Mouse (Mus musculus) neural tube, embryonic 12.5 days (tissue): ENCODE results near the gene Epn2. TPM values are rescaled to one million over a fixed set of nuclear protein-coding genes. Genes with fewer than 3 reads are reported as not detected.
"Not testable (repeated sequence)": the region's sequence is repeated elsewhere in the genome, so short reads cannot be mapped to it uniquely, and the experiment has no call there.

Source experiments
- ATAC-seq: fragments of 200-750 bp; cut with Nextera tagmentation; 2 replicates; pipeline ENCODE4 v1.8.0; 2017; ENCODE audit warnings: low read depth, mild to moderate bottlenecking, moderate TSS enrichment, moderate library complexity; ENCODE audit not compliant: low FRiP score
- H3K27ac ChIP-seq: fragments of 300-500 bp; sonication (generic); 2 replicates; pipeline ENCODE4 v1.5.1; 2016
- H3K27me3 ChIP-seq: fragments of 300-500 bp; sonication (generic); replicated peaks from 2 replicates; pipeline ENCODE4 v1.6.1; 2016; ENCODE audit warnings: mild to moderate bottlenecking
- H3K36me3 ChIP-seq: fragments of 300-500 bp; sonication (generic); 2 replicates; pipeline ENCODE4 v1.6.1; 2016; ENCODE audit warnings: mild to moderate bottlenecking
- H3K4me1 ChIP-seq: fragments of 300-500 bp; sonication (generic); 2 replicates; pipeline ENCODE4 v1.6.1; 2016
- H3K4me2 ChIP-seq: fragments of 300-500 bp; sonication (generic); replicated peaks from 2 replicates; pipeline ENCODE4 v1.6.1; 2016; ENCODE audit warnings: mild to moderate bottlenecking
- H3K4me3 ChIP-seq: fragments of 300-500 bp; sonication (generic); 2 replicates; pipeline ENCODE4 v1.5.1; 2016
- H3K9ac ChIP-seq: fragments of 300-500 bp; sonication (generic); 2 replicates; pipeline ENCODE4 v1.6.1; 2016; ENCODE audit warnings: mild to moderate bottlenecking
- H3K9me3 ChIP-seq: fragments of 300-500 bp; sonication (generic); 2 replicates; pipeline ENCODE4 v1.6.1; 2016; ENCODE audit warnings: mild to moderate bottlenecking
- WGBS: fragments of 180-500 bp; shearing (Covaris S2); methylation state at CpG from one replicate; pipeline ENCODE4 v1.1.7; 2016; 5-methylcytosine and 5-hydroxymethylcytosine counted together
- polyA plus RNA-seq: library from polyadenylated mRNA; unstranded; fragments of >200 nt; fragmentation: Nextera tagmentation; extraction: Ambion mirVana; gene quantifications from 2 replicates; pipeline ENCODE4 v1.2.1, GENCODE M21; 2016

Epn2 gene
- polyA plus RNA-seq, 1 experiment from 2014 or later = 43.8 TPM

DNA sequence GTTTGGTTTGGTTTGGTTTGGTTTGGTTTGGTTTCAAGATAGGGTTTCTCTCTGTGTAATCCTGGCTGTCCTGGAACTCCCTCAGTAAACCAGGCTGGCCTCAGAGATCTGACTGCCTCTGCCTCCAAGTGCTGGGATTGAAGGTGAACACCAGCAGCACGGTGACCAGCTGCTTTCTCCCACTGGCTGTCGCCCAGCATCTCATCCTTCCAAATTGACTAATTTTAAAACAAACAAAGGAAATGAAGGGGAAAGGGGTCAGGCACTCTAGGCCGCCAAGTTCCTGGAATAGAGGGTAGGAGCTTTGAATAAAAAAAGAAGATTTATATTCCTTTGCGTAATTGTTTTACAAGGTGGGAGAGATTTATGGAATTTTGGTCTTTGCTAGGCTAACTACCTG, 5.9 kb upstream of the Epn2 start:
- H3K36me3 ChIP-seq = no peaks in the 10 kb centered on the region
- H3K4me3 ChIP-seq = no peak overlapping the region
- H3K27ac ChIP-seq = no peak overlapping the region
- WGBS = 72% methylated on average over 4 of the region's 4 CpGs
- H3K27me3 ChIP-seq = no peaks in the 10 kb centered on the region
- H3K4me1 ChIP-seq = no peaks in the 10 kb centered on the region
- no peak overlapping the region for H3K4me2 ChIP-seq
- peaks cover 1% of the 10 kb centered on the region; the same call in 1 of the 2 replicates for H3K9me3 ChIP-seq
- H3K9ac ChIP-seq = no peak overlapping the region
- ATAC-seq = no peak

DNA sequence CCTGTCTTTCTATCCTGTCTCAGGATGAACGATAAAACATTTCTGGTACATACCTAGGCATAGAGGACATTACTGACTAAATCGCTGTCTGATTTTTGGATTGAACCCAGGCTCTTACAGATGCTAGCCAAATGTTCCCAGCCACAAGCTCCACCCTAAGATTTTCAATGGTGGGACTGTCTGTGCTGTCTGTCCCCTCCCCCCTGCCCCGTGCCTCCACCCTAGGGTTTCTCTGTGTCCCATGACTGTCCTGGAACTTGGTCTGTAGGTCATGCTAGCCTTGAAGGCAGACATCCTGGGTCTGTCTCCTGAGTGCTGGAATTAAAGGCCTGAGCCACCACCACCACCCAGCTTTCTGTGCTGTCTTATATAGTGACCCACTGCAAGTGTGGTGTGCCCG, 5.3 kb upstream of the Epn2 start:
- WGBS = 83% methylated on average over 4 of the region's 4 CpGs
- Histone ChIP-seq H3K4me2 (no peak overlapping the region), H3K4me1 (no peaks in the 10 kb centered on the region), H3K27ac (no peak overlapping the region), H3K9ac (no peak overlapping the region), H3K9me3 (peaks cover 6% of the 10 kb centered on the region; the same call in 1 of the 2 replicates), H3K27me3 (no peaks in the 10 kb centered on the region), H3K4me3 (no peak overlapping the region), H3K36me3 (no peaks in the 10 kb centered on the region)
- ATAC-seq = no peak

DNA sequence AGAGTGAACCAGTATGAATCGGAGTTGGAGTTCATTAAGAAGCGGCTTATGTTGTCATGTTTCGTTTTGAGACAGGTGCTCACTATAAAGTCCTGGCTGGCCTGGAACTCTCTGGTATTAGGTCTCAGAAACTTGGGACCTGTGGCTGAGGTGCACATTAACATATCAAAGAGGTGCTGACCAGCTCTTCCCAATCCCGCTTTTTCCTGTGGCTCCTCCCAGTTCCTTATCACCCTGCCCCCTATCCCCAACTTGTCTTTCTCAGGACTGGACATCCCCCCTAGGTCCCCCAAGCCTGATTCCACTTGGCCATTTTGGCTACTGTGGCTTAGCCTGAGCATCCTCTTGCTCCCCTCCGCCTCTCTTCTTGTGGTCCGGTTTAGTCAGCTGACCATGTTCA, 4.6 kb upstream of the Epn2 start:
- H3K4me1 ChIP-seq = no peaks in the 10 kb centered on the region
- 83% methylated on average over 6 of the region's 6 CpGs for WGBS
- no peak overlapping the region for H3K4me2 ChIP-seq
- H3K27ac ChIP-seq = no peak overlapping the region
- ATAC-seq = no peak
- H3K9me3 ChIP-seq = peaks cover 6% of the 10 kb centered on the region; the same call in 1 of the 2 replicates
- no peak overlapping the region for H3K9ac ChIP-seq
- H3K36me3 ChIP-seq = no peaks in the 10 kb centered on the region
- no peak overlapping the region for H3K4me3 ChIP-seq
- H3K27me3 ChIP-seq = no peaks in the 10 kb centered on the region

DNA sequence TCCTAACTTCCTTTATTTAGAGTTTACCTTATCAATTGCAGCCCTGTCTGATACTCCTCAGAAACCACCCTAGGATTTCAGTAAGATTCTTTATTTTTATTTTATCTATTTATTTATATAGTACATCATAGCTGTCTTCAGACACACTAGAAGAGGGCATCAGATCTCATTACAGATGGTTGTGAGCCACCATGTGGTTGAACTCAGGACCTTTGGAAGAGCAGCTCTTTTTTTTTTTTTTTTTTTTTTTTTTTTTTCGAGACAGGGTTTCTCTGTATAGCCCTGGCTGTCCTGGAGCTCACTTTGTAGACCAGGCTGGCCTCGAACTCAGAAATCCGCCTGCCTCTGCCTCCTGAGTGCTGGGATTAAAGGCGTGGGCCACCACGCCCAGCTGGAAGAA, 3.3 kb upstream of the Epn2 start:
- 96% methylated on average over 4 of the region's 5 CpGs for WGBS
- peaks cover 11% of the 10 kb centered on the region for H3K4me1 ChIP-seq

DNA sequence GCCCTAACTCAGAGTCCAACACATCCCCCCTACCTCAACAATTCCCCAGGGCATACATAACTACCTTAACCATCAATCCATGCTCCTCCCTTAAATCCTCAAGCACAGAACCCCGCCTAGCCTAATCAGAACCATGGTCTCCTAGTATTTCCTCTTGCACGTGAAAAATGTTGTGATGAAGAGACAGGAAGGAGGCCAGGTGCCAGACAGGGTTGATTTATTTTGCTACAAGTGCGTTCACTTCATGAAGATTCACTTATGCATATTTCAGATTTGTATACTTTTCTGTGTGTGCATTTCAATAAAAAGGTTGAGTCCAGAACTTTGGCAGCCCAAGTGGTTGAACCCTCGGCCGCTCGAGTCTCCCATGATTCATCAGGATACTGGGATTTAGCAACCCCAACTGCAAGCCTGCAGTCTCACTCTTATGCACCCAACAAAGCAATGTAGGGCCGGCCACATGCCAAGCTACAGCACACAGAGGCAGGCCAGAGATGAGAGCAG, 443 bp upstream of the Epn2 start:
- Histone ChIP-seq H3K9ac (no peak overlapping the region), H3K4me1 (peaks cover 17% of the 10 kb centered on the region), H3K4me3 (peak overlapping the region; percentile 87; the same call in 1 of the 2 replicates), H3K4me2 (peak overlapping the region; percentile 92; the same call in 1 of the 2 replicates), H3K27me3 (no peaks in the 10 kb centered on the region), H3K27ac (no peak overlapping the region), H3K9me3 (peaks cover 6% of the 10 kb centered on the region; the same call in 1 of the 2 replicates), H3K36me3 (no peaks in the 10 kb centered on the region)
- ATAC-seq = no peak
- 89% methylated on average over 7 of the region's 7 CpGs for WGBS

More for the DNA sequence above, 3.3 kb upstream of the Epn2 start:
- H3K9ac ChIP-seq, H3K4me3 ChIP-seq, H3K36me3 ChIP-seq, H3K27me3 ChIP-seq, H3K4me2 ChIP-seq, H3K9me3 ChIP-seq, ATAC-seq, H3K27ac ChIP-seq: not testable (repeated sequence)

DNA sequence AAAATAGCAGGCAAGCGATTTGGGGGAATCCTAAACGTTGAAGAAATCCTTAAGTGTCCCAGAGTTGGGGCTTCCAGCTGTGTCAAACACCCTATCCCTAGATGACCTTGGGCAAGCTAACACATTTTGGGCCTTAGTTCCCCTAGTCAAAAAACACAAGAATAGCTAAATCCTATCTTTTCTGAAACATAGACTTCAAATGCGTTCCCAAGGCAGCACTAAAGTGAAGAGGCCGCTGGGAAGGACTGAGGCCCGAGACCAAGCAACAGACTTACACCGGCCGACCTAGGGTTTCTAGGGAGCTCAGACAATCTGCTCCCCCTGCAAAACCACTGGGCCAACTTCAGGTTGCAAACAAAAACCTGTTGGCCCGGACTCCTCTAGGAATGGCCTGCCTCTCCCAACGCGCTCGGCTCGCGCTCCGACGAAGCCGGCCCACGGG, 925 bp downstream of the Epn2 start:
- peaks cover 6% of the 10 kb centered on the region; the same call in 1 of the 2 replicates for H3K9me3 ChIP-seq
- WGBS = 1% methylated on average over 17 of the region's 17 CpGs
- ATAC-seq = 0 out of 2 replicates have a peak, but pooled peaks have one; percentile 18
- H3K36me3 ChIP-seq = no peaks in the 10 kb centered on the region
- H3K27me3 ChIP-seq = no peaks in the 10 kb centered on the region
- peak overlapping the region; percentile 87 for H3K4me3 ChIP-seq
- H3K4me2 ChIP-seq = peak overlapping the region; percentile 92
- H3K9ac ChIP-seq = peak overlapping the region; percentile 86
- peak overlapping the region; percentile 54; the same call in 1 of the 2 replicates for H3K27ac ChIP-seq
- H3K4me1 ChIP-seq = peaks cover 17% of the 10 kb centered on the region

DNA sequence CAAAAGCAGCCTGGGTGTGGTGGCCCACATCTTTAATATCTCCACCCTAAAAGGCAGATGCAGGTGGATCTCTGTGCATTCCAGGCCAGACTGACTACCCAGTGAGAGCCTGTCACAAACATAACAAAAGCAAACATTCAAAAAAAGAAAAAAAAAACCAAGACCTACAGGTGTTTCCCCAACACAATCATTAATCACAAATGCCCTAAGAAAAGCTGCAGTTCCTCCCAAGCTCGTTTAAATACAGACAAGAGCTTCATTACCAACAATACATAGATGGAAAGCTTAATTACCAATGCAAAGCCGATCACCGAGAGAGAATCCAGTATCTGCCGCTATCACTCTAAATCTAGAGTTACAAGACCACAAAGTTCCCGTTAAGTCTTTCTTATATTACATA, 1.5 kb downstream of the Epn2 start:
- H3K9me3 ChIP-seq = peaks cover 6% of the 10 kb centered on the region; the same call in 1 of the 2 replicates
- H3K4me3 ChIP-seq = peak overlapping the region; percentile 9; the same call in 1 of the 2 replicates
- no peaks in the 10 kb centered on the region for H3K36me3 ChIP-seq
- no peak overlapping the region for H3K27ac ChIP-seq
- H3K27me3 ChIP-seq = no peaks in the 10 kb centered on the region
- peak overlapping the region; percentile 92 for H3K4me2 ChIP-seq
- H3K9ac ChIP-seq = peak overlapping the region; percentile 86; the same call in 1 of the 2 replicates
- H3K4me1 ChIP-seq = peaks cover 17% of the 10 kb centered on the region
- WGBS = 4% methylated on average over 5 of the region's 5 CpGs
- ATAC-seq = no peak

DNA sequence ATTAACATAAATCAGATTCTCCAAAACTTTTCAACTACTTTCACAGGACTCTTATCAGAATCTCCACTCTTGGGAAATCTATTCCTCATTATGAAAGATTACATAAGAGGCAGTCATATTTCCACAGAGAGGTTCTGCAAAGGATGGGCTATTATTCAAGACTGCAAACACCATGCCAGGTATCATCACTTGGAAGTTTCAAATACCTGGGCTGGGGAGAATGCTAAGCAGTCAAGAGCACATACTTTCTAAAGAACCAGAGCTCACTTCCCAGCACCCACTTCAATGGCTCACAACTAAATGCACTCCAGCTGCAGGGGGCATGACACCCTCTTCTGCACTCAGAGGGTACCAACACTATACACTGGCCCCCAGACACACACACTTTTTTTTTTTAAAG, 2.1 kb downstream of the Epn2 start:
- Histone ChIP-seq H3K4me3 (no peak overlapping the region), H3K4me1 (peaks cover 17% of the 10 kb centered on the region), H3K27me3 (no peaks in the 10 kb centered on the region), H3K4me2 (peak overlapping the region; percentile 92), H3K9ac (no peak overlapping the region), H3K27ac (no peak overlapping the region), H3K9me3 (peaks cover 6% of the 10 kb centered on the region; the same call in 1 of the 2 replicates), H3K36me3 (no peaks in the 10 kb centered on the region)
- ATAC-seq = no peak

DNA sequence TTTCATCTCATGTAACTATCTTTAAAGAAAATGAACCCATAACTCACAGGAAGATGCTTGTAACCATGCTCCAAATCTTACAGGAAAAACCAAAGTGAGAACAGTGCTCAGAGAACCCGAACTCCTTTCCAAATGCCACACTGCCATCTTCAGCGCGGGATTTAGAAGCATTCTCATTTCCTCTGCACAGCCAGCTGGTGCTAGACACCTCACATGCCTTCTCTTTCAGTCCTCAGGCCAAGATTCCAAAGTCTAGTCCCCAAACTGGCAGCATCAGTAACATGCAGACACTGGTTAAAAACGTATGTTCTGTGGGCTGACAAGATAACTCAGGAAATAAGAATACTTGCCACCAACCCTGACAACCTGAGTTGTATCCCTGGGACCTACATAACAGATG, 6.2 kb downstream of the Epn2 start:
- Histone ChIP-seq H3K4me3 (no peak overlapping the region), H3K36me3 (no peaks in the 10 kb centered on the region), H3K4me2 (no peak overlapping the region), H3K9ac (no peak overlapping the region), H3K4me1 (peaks cover 15% of the 10 kb centered on the region), H3K27ac (no peak overlapping the region), H3K9me3 (no peaks in the 10 kb centered on the region), H3K27me3 (no peaks in the 10 kb centered on the region)
- ATAC-seq = no peak
- WGBS = 91% methylated on average over 4 of the region's 4 CpGs

DNA sequence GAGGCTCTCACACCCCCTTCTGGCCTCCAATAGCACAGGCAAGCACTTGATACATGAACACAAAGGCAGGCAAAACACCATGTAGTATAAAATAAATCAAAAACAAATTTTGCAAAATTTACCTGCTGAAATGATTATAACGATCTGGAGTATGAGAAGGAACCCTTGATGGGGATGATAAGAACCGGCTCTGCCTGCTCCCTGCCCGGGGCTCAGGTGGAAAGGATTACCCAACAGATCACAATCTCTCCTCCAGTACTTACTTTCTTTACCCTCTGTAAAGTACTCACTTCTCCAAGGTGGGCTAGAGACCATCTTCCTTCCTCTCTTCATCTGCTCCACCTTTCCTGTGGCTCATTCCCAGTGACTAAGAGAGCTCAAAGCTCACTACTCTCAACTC, 8.3 kb downstream of the Epn2 start:
- WGBS = over 99% methylated on average over 3 of the region's 3 CpGs
- H3K4me1 ChIP-seq = 0 out of 2 replicates have a peak, but pooled peaks cover 5% of the 10 kb centered on the region
- ATAC-seq = no peak
- no peaks in the 10 kb centered on the region for H3K27me3 ChIP-seq
- H3K27ac ChIP-seq = no peak overlapping the region
- no peaks in the 10 kb centered on the region for H3K36me3 ChIP-seq
- no peak overlapping the region for H3K9ac ChIP-seq
- no peak overlapping the region for H3K4me2 ChIP-seq
- no peaks in the 10 kb centered on the region for H3K9me3 ChIP-seq
- H3K4me3 ChIP-seq = no peak overlapping the region

DNA sequence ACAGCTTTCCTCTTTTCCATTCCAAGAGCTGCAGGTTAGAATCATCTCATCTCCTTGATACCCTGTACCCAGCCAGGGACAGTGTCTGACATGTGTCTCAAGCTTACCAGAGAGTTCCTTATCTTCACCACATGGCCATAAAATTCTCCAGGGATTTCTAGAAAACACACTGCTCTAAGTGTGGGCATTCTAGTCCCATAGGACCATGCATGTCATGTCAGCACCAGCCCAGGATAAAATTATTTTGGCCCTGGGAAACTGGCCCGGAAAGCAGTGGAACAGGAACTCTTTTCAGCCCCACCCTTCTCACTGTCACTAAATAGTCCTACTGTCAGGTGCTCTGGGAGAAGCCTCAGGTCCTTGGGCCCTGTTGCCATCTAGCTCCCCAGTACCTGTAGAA, 9.8 kb downstream of the Epn2 start:
- Histone ChIP-seq H3K27me3 (no peaks in the 10 kb centered on the region), H3K9me3 (no peaks in the 10 kb centered on the region), H3K36me3 (no peaks in the 10 kb centered on the region), H3K4me3 (no peak overlapping the region), H3K27ac (no peak overlapping the region), H3K4me2 (no peak overlapping the region), H3K9ac (no peak overlapping the region), H3K4me1 (0 out of 2 replicates have a peak, but pooled peaks cover 5% of the 10 kb centered on the region)
- WGBS = 100% methylated on average over 1 of the region's 1 CpGs
- no peak for ATAC-seq

DNA sequence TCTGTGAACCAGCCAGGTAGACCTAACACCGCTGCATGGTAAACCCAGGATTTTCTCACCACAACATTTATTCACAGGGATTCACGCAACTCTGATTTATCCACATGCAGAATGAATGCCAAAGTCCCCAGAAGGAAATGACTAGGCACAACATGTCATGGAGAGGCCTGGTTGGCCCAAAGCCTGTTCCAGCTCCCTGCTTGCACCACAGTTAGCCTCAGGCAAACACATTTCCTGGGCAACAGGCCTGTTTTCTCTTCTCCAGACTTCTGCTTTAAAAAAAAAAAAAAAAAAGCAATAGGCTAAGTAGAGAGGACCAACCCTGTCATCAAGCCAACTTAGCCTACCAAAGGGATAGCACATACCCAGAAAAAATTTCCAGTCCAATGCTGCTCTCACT, 14.9 kb downstream of the Epn2 start:
- Histone ChIP-seq H3K4me3 (no peak overlapping the region), H3K27ac (no peak overlapping the region), H3K27me3 (no peaks in the 10 kb centered on the region), H3K36me3 (no peaks in the 10 kb centered on the region), H3K9me3 (no peaks in the 10 kb centered on the region), H3K4me1 (0 out of 2 replicates have a peak, but pooled peaks cover 5% of the 10 kb centered on the region), H3K9ac (no peak overlapping the region), H3K4me2 (no peak overlapping the region)
- ATAC-seq = no peak
- WGBS = 92% methylated on average over 2 of the region's 2 CpGs

DNA sequence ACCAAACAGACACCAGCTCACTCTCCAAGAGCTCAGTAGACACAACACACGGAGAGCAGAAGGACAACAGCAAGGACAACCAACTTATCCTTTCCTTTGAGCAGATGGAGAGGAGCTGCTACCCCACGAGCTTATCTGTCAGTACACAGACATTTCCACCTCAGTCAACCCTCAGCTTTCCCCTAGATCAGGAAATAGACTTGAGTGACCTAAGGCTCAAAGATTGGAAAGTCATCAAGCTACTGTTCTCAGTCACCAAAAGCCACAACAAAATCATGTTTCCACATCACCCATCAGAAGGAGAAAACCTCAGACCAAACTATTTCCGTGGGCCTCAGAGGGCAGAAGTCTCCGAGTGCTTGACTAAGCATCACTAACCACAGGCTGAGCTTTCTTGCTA, 15.5 kb downstream of the Epn2 start:
- Histone ChIP-seq H3K36me3 (no peaks in the 10 kb centered on the region), H3K27me3 (no peaks in the 10 kb centered on the region), H3K9ac (no peak overlapping the region), H3K4me1 (0 out of 2 replicates have a peak, but pooled peaks cover under 1% of the 10 kb centered on the region), H3K27ac (no peak overlapping the region), H3K4me3 (no peak overlapping the region), H3K4me2 (no peak overlapping the region), H3K9me3 (no peaks in the 10 kb centered on the region)
- WGBS = 94% methylated on average over 4 of the region's 4 CpGs
- no peak for ATAC-seq
